Mouse (Mus musculus): ENCODE data around the gene Cyba. TPM values are rescaled to one million over a fixed set of nuclear protein-coding genes. Genes with fewer than 3 reads are reported as not detected.

Cyba gene
- polyA plus RNA-seq, 2 experiments, result 71.3 to 146 TPM

DNA sequence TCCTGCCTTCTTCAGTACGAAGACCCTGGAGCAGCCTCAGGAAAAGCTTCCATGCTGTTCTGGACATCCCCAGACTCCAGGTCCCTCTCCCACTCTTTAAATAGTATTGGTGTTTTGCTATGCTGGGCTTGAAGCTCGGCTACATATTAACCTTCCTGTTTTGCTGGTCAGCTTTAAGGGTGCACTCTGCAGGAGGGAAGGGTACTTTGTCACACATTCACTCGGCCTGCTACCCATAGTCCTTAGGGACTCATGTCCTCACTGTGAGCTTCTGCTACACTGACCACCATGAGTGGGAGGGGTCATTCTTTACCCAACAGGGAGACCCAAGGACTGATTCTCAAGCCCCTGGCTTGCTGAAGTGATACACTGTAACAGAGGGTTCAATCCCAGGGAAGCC, 2.1 kb downstream of the Cyba start:
- TF ChIP-seq EP300 (IDR thresholded peaks at IDR 0.05; ENCODE audit: low read depth), result no peak
- TF ChIP-seq CTCF (IDR thresholded peaks at IDR 0.05; ENCODE audit: low read depth), result no peak
- H3K4me3 ChIP-seq (ENCODE audit: insufficient read depth in 1 of 2, low read depth in 2 of 2, low read length in 2 of 2), result no peak overlapping the region
- peaks cover 3 to 15% of the 10 kb centered on the region in 2 experiments for H3K4me1 ChIP-seq (replicated peaks; ENCODE audit: control insufficient read depth in 2 of 2, insufficient read depth in 2 of 2, low read length in 1 of 2)
- no peak overlapping the region for H3K4me2 ChIP-seq (ENCODE audit: low read depth)
- H3K9me3 ChIP-seq (ENCODE audit: control insufficient read depth, low read length), result no peaks in the 10 kb centered on the region
- no peak overlapping the region for H3K9ac ChIP-seq (replicated peaks)
- H3K36me3 ChIP-seq (replicated peaks; ENCODE audit: control insufficient read depth, insufficient read depth, low read depth), result no peaks in the 10 kb centered on the region
- 53% methylated on average over 3 of the region's 3 CpGs for WGBS (ENCODE audit: insufficient replicate concordance)
- DNase-seq (ENCODE audit: low read depth in 3 of 3, low spot score in 3 of 3) (no peak), ATAC-seq (ENCODE audit: insufficient read depth) (no peak)
- no peak overlapping the region for H3K27ac ChIP-seq
- no peaks in the 10 kb centered on the region for H3K27me3 ChIP-seq (ENCODE audit: control insufficient read depth, insufficient read depth, low read length)

DNA sequence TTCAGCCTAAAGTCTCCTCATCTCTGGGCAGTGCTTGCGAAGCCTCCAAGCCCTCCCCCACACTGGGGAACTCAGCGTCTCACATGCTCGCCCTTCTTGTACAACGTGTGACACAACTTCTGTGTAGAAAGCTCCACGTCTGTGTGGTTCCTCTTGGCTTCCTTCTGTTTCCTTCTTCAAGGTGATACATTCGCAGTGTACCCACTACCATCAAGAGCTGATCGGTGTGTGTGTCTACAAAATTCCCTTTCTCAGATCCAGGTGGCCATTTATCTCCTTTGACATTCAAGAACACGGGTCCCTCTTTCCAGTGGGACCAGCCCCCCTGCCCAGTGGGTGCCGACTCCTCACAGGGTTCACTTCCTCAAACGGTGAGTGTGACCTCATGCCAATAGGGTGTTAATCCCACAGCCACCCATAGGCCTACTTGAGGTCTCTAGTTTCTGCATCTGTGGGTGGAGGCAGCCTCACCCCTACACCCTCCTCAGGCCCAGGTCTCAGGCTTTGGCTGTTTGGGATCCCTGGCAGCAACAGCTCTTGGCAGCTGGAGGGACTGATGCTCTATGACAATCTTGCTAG, 2.6 kb downstream of the Cyba start:
- no peak overlapping the region for H3K27ac ChIP-seq
- no peaks in the 10 kb centered on the region for H3K9me3 ChIP-seq (ENCODE audit: control insufficient read depth, low read length)
- H3K4me1 ChIP-seq (replicated peaks; ENCODE audit: control insufficient read depth in 2 of 2, insufficient read depth in 2 of 2, low read length in 1 of 2), result peaks cover 3 to 15% of the 10 kb centered on the region in 2 experiments
- no peak for TF ChIP-seq CTCF (IDR thresholded peaks at IDR 0.05; ENCODE audit: low read depth)
- no peak for TF ChIP-seq EP300 (IDR thresholded peaks at IDR 0.05; ENCODE audit: low read depth)
- no peak overlapping the region for H3K4me3 ChIP-seq (ENCODE audit: insufficient read depth in 1 of 2, low read depth in 2 of 2, low read length in 2 of 2)
- WGBS (ENCODE audit: insufficient replicate concordance), result 42% methylated on average over 10 of the region's 10 CpGs
- DNase-seq (ENCODE audit: low read depth in 3 of 3, low spot score in 3 of 3) (peak in 1 of 3 experiments; percentile 39), ATAC-seq (ENCODE audit: insufficient read depth) (no peak)
- no peak overlapping the region for H3K9ac ChIP-seq (replicated peaks)
- H3K36me3 ChIP-seq (replicated peaks; ENCODE audit: control insufficient read depth, insufficient read depth, low read depth), result no peaks in the 10 kb centered on the region
- H3K4me2 ChIP-seq (ENCODE audit: low read depth), result no peak overlapping the region
- no peaks in the 10 kb centered on the region for H3K27me3 ChIP-seq (ENCODE audit: control insufficient read depth, insufficient read depth, low read length)

GRCm38 (mm10) chr8:122428163-122428562, 4.6 kb downstream of the Cyba start:
- H3K9ac ChIP-seq (replicated peaks), result no peak overlapping the region
- no peak for ATAC-seq (ENCODE audit: insufficient read depth)
- H3K9me3 ChIP-seq (ENCODE audit: control insufficient read depth, low read length), result no peaks in the 10 kb centered on the region
- no peak overlapping the region for H3K27ac ChIP-seq
- H3K4me1 ChIP-seq (replicated peaks; ENCODE audit: control insufficient read depth in 2 of 2, insufficient read depth in 2 of 2, low read length in 1 of 2), result peaks cover 3 to 15% of the 10 kb centered on the region in 2 experiments
- no peaks in the 10 kb centered on the region for H3K36me3 ChIP-seq (replicated peaks; ENCODE audit: control insufficient read depth, insufficient read depth, low read depth)
- 46% methylated on average over 9 of the region's 9 CpGs for WGBS (ENCODE audit: insufficient replicate concordance)
- H3K4me2 ChIP-seq (ENCODE audit: low read depth), result no peak overlapping the region
- DNase-seq (ENCODE audit: low read depth in 3 of 3, low spot score in 3 of 3), result no peak
- TF ChIP-seq EP300 (IDR thresholded peaks at IDR 0.05; ENCODE audit: low read depth), result no peak
- TF ChIP-seq CTCF (IDR thresholded peaks at IDR 0.05; ENCODE audit: low read depth), result no peak
- no peaks in the 10 kb centered on the region for H3K27me3 ChIP-seq (ENCODE audit: control insufficient read depth, insufficient read depth, low read length)
- no peak overlapping the region for H3K4me3 ChIP-seq (ENCODE audit: insufficient read depth in 1 of 2, low read depth in 2 of 2, low read length in 2 of 2)

GRCm38 (mm10) chr8:122427607-122428006, 5.1 kb downstream of the Cyba start:
- no peak for ATAC-seq (ENCODE audit: insufficient read depth)
- TF ChIP-seq CTCF (IDR thresholded peaks at IDR 0.05; ENCODE audit: low read depth) (no peak), EP300 (IDR thresholded peaks at IDR 0.05; ENCODE audit: low read depth) (no peak)
- no peak overlapping the region for H3K9ac ChIP-seq (replicated peaks)
- no peak overlapping the region for H3K4me3 ChIP-seq (ENCODE audit: insufficient read depth in 1 of 2, low read depth in 2 of 2, low read length in 2 of 2)
- WGBS (ENCODE audit: insufficient replicate concordance), result 77% methylated on average over 7 of the region's 7 CpGs
- no peak for DNase-seq (ENCODE audit: low read depth in 3 of 3, low spot score in 3 of 3)
- H3K4me1 ChIP-seq (replicated peaks; ENCODE audit: control insufficient read depth in 2 of 2, insufficient read depth in 2 of 2, low read length in 1 of 2), result peaks cover 0 to 12% of the 10 kb centered on the region in 2 experiments; a peak in 2 of 4 replicates
- no peak overlapping the region for H3K4me2 ChIP-seq (ENCODE audit: low read depth)
- no peaks in the 10 kb centered on the region for H3K36me3 ChIP-seq (replicated peaks; ENCODE audit: control insufficient read depth, insufficient read depth, low read depth)
- H3K27me3 ChIP-seq (ENCODE audit: control insufficient read depth, insufficient read depth, low read length), result no peaks in the 10 kb centered on the region
- H3K9me3 ChIP-seq (ENCODE audit: control insufficient read depth, low read length), result no peaks in the 10 kb centered on the region
- no peak overlapping the region for H3K27ac ChIP-seq

DNA sequence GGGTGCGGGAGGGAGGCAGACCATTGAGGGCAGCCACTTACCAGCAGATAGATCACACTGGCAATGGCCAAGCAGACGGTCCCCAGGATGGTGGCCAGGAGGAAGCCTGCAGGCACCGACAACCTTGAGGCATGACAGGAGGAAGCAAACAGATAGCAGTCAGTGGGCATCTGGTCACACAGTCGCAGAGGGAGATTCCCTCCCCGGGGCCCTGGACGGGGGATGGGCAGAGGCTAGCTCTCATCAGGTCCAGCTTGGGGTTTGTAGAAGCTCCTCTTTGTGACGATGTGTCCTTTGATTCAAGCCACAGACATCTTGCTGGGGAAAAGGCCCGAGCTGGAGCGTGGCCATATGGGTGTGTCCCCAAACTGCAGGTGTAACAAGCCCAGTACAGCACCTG, 6.6 kb downstream of the Cyba start:
- Histone ChIP-seq H3K4me3 (ENCODE audit: insufficient read depth in 1 of 2, low read depth in 2 of 2, low read length in 2 of 2) (no peak overlapping the region), H3K36me3 (replicated peaks; ENCODE audit: control insufficient read depth, insufficient read depth, low read depth) (no peaks in the 10 kb centered on the region), H3K4me2 (ENCODE audit: low read depth) (no peak overlapping the region), H3K27ac (no peak overlapping the region), H3K27me3 (ENCODE audit: control insufficient read depth, insufficient read depth, low read length) (no peaks in the 10 kb centered on the region), H3K4me1 (replicated peaks; ENCODE audit: control insufficient read depth in 2 of 2, insufficient read depth in 2 of 2, low read length in 1 of 2) (peaks cover 0 to 5% of the 10 kb centered on the region in 2 experiments; a peak in 1 of 4 replicates), H3K9ac (replicated peaks) (no peak overlapping the region), H3K9me3 (ENCODE audit: control insufficient read depth, low read length) (no peaks in the 10 kb centered on the region)
- no peak for ATAC-seq (ENCODE audit: insufficient read depth)
- DNase-seq (ENCODE audit: low read depth in 3 of 3, low spot score in 3 of 3), result no peak
- TF ChIP-seq EP300 (IDR thresholded peaks at IDR 0.05; ENCODE audit: low read depth) (no peak), CTCF (IDR thresholded peaks at IDR 0.05; ENCODE audit: low read depth) (no peak)
- WGBS (ENCODE audit: insufficient replicate concordance), result 46% methylated on average over 9 of the region's 9 CpGs

Measured in liver, embryonic 14.5 days (tissue).